In the genomic region with DNA sequence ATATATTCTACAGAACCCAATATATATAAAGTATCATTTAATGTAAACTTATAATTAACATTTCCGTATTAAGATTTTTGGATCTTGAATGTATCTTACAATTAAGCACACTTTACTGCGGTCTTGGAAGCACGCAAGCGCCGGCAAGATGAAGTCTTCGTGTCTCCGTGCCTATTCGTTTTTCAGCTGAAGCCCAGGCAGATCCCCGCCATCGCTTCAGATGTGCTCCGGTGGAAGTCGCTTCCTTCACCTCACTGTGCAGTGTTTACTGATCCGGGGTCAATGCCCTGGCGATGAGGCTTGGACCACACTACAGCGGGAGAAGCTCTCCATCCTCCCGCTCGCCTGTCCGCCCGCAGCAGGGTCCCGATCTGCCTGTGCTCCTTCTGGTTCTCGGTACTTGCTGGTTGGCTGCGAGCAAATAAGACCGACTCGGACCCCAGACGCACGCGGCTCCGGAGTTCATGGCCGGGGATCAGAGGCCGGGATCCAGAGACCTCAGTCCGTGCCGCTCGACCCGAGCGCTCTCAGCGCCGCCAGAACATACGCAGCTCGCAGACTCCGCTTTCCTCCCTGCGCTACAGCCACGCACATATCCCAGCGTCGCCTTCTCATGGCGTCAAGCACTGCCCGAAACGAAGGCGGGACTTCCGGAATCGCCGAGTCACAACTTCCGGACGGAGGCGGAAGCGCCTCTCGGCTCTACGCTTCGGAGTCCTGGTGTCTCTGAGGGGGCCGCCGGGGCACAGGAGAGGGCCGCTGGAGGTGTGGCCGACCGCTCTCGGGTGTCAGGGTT, we compare ENCODE assay signal across 8 mouse cellular contexts. TPM values are rescaled to one million over a fixed set of nuclear protein-coding genes. Genes with fewer than 3 reads are reported as not detected.
DNase-seq lines count a peak whose midpoint lies in the region; ATAC-seq and TF ChIP-seq lines count a peak whose summit lies in the region.

Tbc1d22a (plus strand) TSS at position 707 of the 796 bp plus-strand sequence.

- H3K27ac ChIP-seq in bone marrow macrophage, adult 2 months (ENCODE audit: insufficient read depth, low read depth, low read length) = peak within 1 kb of the TSS; percentile 94
- H3K27ac ChIP-seq in embryonic fibroblast, embryonic 13.5 days (ENCODE audit: insufficient read depth, low read length) = peak within 1 kb of the TSS; percentile 60; the same call in 1 of the 2 replicates
- H3K27ac ChIP-seq in heart, embryonic 10.5 days = peak within 1 kb of the TSS; percentile 95
- H3K27ac ChIP-seq in kidney, embryonic 15.5 days = peak within 1 kb of the TSS; percentile 93

- peak; percentile 96 for DNase-seq in A20 (ENCODE audit: low read depth, low spot score)
- peak; percentile 97 for DNase-seq in heart, embryonic 10.5 days (ENCODE audit: low spot score)
- peak; percentile 90 for DNase-seq in liver
- peak; percentile 90 to 95 for DNase-seq in spleen, postnatal 4 days (ENCODE audit: low spot score in 2 of 2)

- TF ChIP-seq CTCF in bone marrow macrophage, adult 2 months (IDR thresholded peaks at IDR 0.05; ENCODE audit: low read depth, low read length) = no peak
- no peak for TF ChIP-seq CTCF in embryonic fibroblast, embryonic 13.5 days (IDR thresholded peaks at IDR 0.05; ENCODE audit: borderline replicate concordance, insufficient read depth, low read length)

- H3K4me1 ChIP-seq in bone marrow macrophage, adult 2 months (ENCODE audit: control insufficient read depth, insufficient read depth, low read length) = peaks cover 43% of the 10 kb centered on the region
- H3K4me1 ChIP-seq in embryonic fibroblast, embryonic 13.5 days (ENCODE audit: control insufficient read depth, insufficient read depth, low read length) = no peaks in the 10 kb centered on the region
- peaks cover 22% of the 10 kb centered on the region for H3K4me1 ChIP-seq in heart, embryonic 10.5 days
- H3K4me1 ChIP-seq in kidney, embryonic 15.5 days = peaks cover 26% of the 10 kb centered on the region

- H3K9me3 ChIP-seq in heart, embryonic 10.5 days = no peaks in the 10 kb centered on the region
- no peaks in the 10 kb centered on the region for H3K9me3 ChIP-seq in kidney, embryonic 15.5 days (replicated peaks)

- no peaks in the 10 kb centered on the region for H3K27me3 ChIP-seq in heart, embryonic 10.5 days (ENCODE audit: insufficient read depth, poor library complexity, severe bottlenecking)
- H3K27me3 ChIP-seq in kidney, embryonic 15.5 days = no peaks in the 10 kb centered on the region

- under 1% methylated on average over 64 of the region's 64 CpGs for WGBS in heart, embryonic 10.5 days
- WGBS in kidney, embryonic 15.5 days = under 1% methylated on average over 64 of the region's 64 CpGs

- peak within 1 kb of the TSS; percentile 96 for H3K4me2 ChIP-seq in kidney, embryonic 15.5 days

- ATAC-seq in kidney, embryonic 15.5 days (replicated peaks; ENCODE audit: low FRiP score) = peak; percentile 94
- ATAC-seq in monocyte, adult 5-6 weeks (replicated peaks; ENCODE audit: insufficient number of reproducible peaks, low FRiP score, low TSS enrichment, poor library complexity, severe bottlenecking) = peak; percentile 94

- TF ChIP-seq POLR2A in bone marrow macrophage, adult 2 months (IDR thresholded peaks at IDR 0.05; ENCODE audit: borderline replicate concordance, low read depth, low read length) = 0 out of 2 replicates have a peak, but pooled peaks have one; percentile 35
- TF ChIP-seq POLR2A in embryonic fibroblast, embryonic 13.5 days (IDR thresholded peaks at IDR 0.05; ENCODE audit: low read depth, low read length) = peak; percentile 97

- no peaks in the 10 kb centered on the region; the same call in 1 of the 2 replicates for H3K36me3 ChIP-seq in heart, embryonic 10.5 days
- peaks cover 10% of the 10 kb centered on the region; the same call in 1 of the 2 replicates for H3K36me3 ChIP-seq in kidney, embryonic 15.5 days

- peak within 1 kb of the TSS; percentile 88 for H3K9ac ChIP-seq in kidney, embryonic 15.5 days

- H3K4me3 ChIP-seq in bone marrow macrophage, adult 2 months (ENCODE audit: insufficient read depth, low read length) = peak within 1 kb of the TSS; percentile 94
- peak within 1 kb of the TSS; percentile 75 for H3K4me3 ChIP-seq in embryonic fibroblast, embryonic 13.5 days (ENCODE audit: insufficient read depth, low read length)
- H3K4me3 ChIP-seq in heart, embryonic 10.5 days = peak within 1 kb of the TSS; percentile 85
- peak within 1 kb of the TSS; percentile 80 for H3K4me3 ChIP-seq in kidney, embryonic 15.5 days (replicated peaks)

RNA-seq across cellular contexts. Expression of gene Tbc1d22a, which starts in this region (rescaled TPM):
- polyA plus RNA-seq in bone marrow macrophage, adult 2 months (2012; ENCODE audit: insufficient read depth, insufficient read length, missing spikeins) = 37.2 and 39.8 TPM in 2 replicates
- 11.4 and 12.8 TPM in 2 replicates for polyA plus RNA-seq in embryonic fibroblast, embryonic 13.5 days (2011; ENCODE audit: insufficient read length, low read depth, missing spikeins)
- polyA plus RNA-seq in heart, embryonic 10.5 days (2016; fragmentation: Nextera tagmentation; extraction: Ambion mirVana) = 9.5 and 11.6 TPM in 2 replicates
- polyA plus RNA-seq in kidney, embryonic 15.5 days (2015; fragmentation: Nextera tagmentation; extraction: Ambion mirVana) = 13.1 and 13.8 TPM in 2 replicates
- total RNA-seq in monocyte, adult 5-6 weeks (2017) = 24.4 to 47.7 TPM (median 28.3 TPM) in 3 replicates

Comparison
In these comparisons a context has a peak if more than half of its experiments do, and no peak if none do; other contexts are left out.
1. Peak in every context shown above with its lines: DNase-seq, ATAC-seq, H3K4me3 ChIP-seq and H3K27ac ChIP-seq.